Mouse (Mus musculus): ENCODE results near the gene Psmd9.

DNA sequence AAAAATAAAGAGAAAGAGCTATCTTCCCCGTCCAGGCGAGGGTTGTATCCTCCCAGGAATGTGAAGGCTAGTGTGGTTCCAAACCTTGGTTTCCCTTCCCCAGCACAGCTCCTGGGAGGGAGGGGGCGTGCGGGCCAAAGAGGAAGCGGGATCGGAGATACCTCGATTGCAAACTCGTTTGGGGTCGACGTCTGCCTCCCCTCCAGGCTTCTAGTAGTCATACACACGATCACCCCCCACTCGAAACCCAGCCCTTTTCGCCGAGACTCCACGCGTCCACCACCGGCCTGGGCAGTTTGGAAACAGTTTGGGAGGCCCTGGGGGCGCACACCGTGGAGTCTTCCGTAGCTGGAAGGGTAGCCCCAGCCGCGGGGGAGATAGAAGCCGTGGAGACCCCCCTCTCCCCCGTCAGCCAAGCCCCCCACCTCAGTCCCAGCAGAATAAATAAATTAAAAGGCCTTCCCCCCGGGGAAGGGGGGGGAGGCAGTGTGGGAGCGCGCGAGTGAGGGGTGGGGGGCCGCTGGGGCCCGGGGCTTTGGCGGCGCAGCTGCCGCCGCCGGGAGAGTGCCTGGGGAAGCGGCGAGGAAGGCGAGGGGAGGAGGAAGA is 27.6 kb upstream of the Psmd9 start:
- TF ChIP-seq EP300 (optimal IDR thresholded peaks at IDR 0.05): no peak
- no peak for TF ChIP-seq CTCF (IDR thresholded peaks at IDR 0.05; ENCODE audit: low read depth)
